Mouse (Mus musculus) inflammation-experienced regulatory T-cells, adult 6 months (primary cell): ENCODE results near the gene Nbeal1. TPM values are rescaled to one million over a fixed set of nuclear protein-coding genes. Genes with fewer than 3 reads are reported as not detected.
"Not testable (repeated sequence)": the region's sequence is repeated elsewhere in the genome, so short reads cannot be mapped to it uniquely, and the experiment has no call there.

Experiments used
- ATAC-seq: one replicate; pipeline ENCODE4 v1.8.0; 2017
- polyA plus RNA-seq, 3 experiments: library from polyadenylated mRNA; unstranded; fragments of 100-300 nt; shearing (Covaris generic); gene quantifications; one replicate each; pipeline ENCODE4 v1.2.1; 2017

Gene Nbeal1
- polyA plus RNA-seq = 1 to 10 TPM; 4.7 to 8.7 (median 8.5) TPM

- peak; percentile 86 for ATAC-seq
Observed at GRCm38 (mm10) chr1:60179932-60180783, at the start of gene Nbeal1. TSS of gene Nbeal1 (plus strand) at chr1:60180599.

GRCm38 (mm10) chr1:60137346-60137745 is 43.1 kb upstream of the Nbeal1 start:
- ATAC-seq = no peak

GRCm38 (mm10) chr1:60152700-60153099 is 27.7 kb upstream of the Nbeal1 start:
- no peak for ATAC-seq

GRCm38 (mm10) chr1:60156651-60157050 is 23.7 kb upstream of the Nbeal1 start:
- ATAC-seq = no peak

GRCm38 (mm10) chr1:60158411-60158810 is 22.0 kb upstream of the Nbeal1 start:
- ATAC-seq = peak; percentile 98

- ATAC-seq = no peak
Observed at GRCm38 (mm10) chr1:60163676-60164075, 16.7 kb upstream of the Nbeal1 start.

- no peak for ATAC-seq
Observed at GRCm38 (mm10) chr1:60169626-60170025, 10.8 kb upstream of the Nbeal1 start.

GRCm38 (mm10) chr1:60170251-60170650 is 10.1 kb upstream of the Nbeal1 start:
- ATAC-seq = no peak

- no peak for ATAC-seq
Observed at GRCm38 (mm10) chr1:60173119-60173518, 7.3 kb upstream of the Nbeal1 start.

- not testable (repeated sequence) for ATAC-seq
Observed at GRCm38 (mm10) chr1:60177814-60178213, 2.6 kb upstream of the Nbeal1 start.

GRCm38 (mm10) chr1:60179376-60179775 is 1.0 kb upstream of the Nbeal1 start:
- ATAC-seq = no peak

- ATAC-seq = peak; percentile 19
Observed at GRCm38 (mm10) chr1:60180784-60181221, 404 bp downstream of the Nbeal1 start.

- ATAC-seq = no peak
Observed at GRCm38 (mm10) chr1:60188454-60188853, 8.1 kb downstream of the Nbeal1 start.

- no peak for ATAC-seq
Observed at GRCm38 (mm10) chr1:60196813-60197212, 16.4 kb downstream of the Nbeal1 start.

- ATAC-seq = no peak
Observed at GRCm38 (mm10) chr1:60199006-60199405, 18.6 kb downstream of the Nbeal1 start.

GRCm38 (mm10) chr1:60236261-60236660 is 55.9 kb downstream of the Nbeal1 start:
- peak; percentile 38 for ATAC-seq

- ATAC-seq = peak; percentile 85
Observed at GRCm38 (mm10) chr1:60240430-60240829, 60.0 kb downstream of the Nbeal1 start.

- ATAC-seq = no peak
Observed at GRCm38 (mm10) chr1:60268113-60268512, 87.7 kb downstream of the Nbeal1 start.

- ATAC-seq = no peak
Observed at GRCm38 (mm10) chr1:60269314-60269713, 88.9 kb downstream of the Nbeal1 start.

- ATAC-seq = peak; percentile 71
Observed at GRCm38 (mm10) chr1:60272471-60272870, 92.1 kb downstream of the Nbeal1 start.

GRCm38 (mm10) chr1:60293921-60294320 is 113.5 kb downstream of the Nbeal1 start:
- no peak for ATAC-seq

- ATAC-seq = peak; percentile 95
Observed at GRCm38 (mm10) chr1:60342808-60343629, 162.6 kb downstream of the Nbeal1 start, which contains the start of gene Cyp20a1. TSS of gene Cyp20a1 (plus strand) at chr1:60343323.
